Mouse (Mus musculus): ENCODE results near the gene 6030408B16Rik.

6030408B16Rik gene

DNA sequence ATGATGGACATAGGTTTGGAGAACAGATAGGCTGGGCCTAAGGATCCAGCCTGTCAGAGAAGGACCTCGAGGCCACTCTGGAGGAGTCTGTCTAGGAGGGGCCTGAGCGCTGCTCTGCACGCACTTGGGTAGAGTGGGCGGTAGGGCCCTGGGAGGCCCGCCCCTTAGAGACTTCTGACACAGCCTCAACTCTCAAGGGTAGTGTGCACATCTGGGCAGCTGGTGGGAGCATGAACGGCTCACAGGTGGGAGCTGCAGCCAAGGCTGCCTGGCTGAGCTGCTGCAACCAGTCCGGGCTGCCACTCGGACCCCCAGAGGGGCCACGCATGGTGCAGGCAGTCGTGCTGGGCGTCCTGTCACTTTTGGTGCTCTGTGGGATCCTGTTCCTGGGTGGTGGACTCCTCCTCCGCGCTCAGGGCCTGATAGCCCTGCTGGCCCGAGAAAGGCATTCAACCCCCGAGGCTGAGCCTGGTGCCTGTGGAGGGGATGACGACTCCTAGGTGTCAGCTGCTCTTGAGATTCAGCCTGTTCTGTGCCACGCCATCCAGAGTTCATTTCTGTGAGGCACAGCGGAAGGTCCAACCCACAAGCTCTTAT, at the start of gene 6030408B16Rik:
Gene 6030408B16Rik, plus strand, starts transcription at position 188 of the 597 bp plus-strand sequence.
- DNase-seq (ENCODE audit: low spot score in 2 of 2): no peak

DNA sequence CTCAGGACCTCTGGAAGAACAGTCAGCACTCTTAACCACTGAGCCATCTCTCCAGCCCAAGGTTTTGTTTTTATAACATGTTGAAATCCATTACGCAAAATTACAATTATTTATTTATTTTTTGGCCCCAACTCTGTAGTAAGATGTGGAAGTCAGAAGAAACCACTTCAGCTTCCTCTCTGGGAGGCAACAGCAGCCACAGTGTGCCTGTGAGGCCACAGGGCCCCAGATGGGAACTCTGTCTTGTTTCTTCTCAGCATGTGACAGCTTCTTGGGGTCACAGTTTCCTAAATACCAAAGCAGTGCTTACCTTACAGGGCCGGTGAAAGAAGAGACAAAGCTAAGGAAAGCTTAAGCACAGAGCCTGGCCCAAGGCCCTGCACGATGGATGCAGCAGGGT, 49.0 kb upstream of the 6030408B16Rik start:
- no peak for DNase-seq (ENCODE audit: low spot score in 2 of 2)

DNA sequence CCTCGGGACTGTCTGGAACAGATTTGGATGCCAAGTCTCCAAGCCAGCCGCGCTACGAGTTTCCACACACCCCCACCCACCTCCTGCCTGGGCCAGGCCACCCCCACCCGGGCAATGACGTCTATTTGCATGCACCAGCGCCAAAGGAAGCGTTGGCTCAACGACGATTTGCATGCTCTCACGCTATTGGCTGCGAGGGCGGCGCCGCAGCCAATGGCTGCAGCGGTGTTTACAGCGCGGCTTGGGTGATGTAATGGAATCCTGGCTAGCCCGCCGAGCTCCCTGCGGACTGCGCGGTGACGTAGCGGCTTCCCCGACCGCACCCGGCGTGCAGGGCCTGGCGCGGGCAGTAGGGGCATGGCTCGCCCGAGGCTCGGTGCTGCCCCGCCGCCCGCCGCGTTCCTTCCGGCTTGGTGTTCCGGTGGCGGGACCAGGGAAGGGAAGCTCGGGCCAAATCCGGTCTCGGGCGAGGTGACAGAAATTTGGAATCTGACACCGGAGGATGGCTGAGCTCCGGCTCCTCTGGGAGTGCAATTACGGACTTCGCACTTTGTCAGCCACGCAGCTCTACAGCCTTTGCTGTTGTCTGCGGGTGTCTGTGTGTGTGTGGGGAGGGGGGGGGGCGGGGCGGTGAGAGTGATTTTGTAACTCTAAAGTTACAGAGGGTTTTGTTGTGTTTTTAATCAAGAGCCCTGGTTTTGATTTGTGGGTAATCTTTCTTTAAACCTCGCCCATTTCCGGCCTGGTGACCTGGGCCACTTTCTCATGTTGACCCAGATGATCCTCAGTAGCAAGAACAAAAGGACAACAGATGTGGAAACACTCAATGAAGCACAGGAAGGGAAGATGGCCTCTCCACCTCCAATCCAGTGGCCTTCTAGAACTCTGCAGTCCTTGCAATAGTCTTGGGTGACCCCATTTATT, 46.5 kb upstream of the 6030408B16Rik start:
- DNase-seq (ENCODE audit: low spot score in 2 of 2): peak; percentile 79 to 88

DNA sequence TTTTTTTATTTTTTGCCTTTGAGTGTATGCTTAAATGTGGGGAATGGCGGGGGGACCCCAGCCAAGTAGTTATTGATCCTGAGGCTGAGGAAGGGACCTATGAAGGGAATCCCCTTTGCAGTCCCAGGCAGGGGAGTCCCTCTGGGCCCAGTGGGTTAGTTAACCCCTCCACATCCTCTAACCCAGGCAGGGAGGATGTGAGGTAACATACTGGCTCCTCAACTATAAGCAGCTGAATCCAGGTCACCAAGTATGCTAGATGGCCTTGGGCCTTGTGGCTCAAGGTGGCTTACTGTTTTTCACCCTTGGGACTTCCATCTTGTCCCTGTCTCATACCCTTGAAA, 45.9 kb upstream of the 6030408B16Rik start:
- no peak for DNase-seq (ENCODE audit: low spot score in 2 of 2)

DNA sequence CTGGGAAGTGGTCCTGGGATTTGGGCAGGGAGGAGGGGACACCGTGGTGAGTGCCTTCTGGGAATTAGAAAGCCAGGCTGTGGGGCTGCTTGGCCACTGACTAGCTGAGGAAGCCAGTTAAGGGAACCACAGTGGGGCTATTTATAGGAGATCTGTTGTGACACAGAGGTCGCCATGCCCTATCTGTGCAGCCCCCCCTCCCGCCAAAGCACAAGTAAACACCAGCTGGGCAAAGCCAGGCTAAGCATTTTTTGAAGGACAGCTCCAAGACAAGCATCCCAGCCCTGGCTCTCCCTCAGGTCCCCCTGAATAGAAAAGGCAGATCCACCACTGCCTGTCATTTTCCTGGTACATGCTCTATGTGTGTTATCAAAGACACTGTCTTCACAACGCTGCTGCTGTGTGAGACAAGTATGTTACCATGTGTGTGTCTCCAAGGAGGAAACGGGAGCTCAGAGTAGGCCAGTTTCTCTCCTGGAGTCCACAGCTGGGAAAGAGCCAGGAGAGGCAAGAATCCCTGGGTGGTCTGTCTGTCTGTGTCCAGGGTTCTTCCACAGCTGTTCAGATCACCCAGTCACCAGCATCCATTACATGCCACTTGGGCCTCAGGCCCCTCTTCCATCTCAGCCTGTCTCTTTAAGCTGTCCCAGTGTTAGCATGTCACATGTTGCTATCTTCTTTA, 44.8 kb upstream of the 6030408B16Rik start:
- DNase-seq (ENCODE audit: low spot score in 2 of 2): no peak

DNA sequence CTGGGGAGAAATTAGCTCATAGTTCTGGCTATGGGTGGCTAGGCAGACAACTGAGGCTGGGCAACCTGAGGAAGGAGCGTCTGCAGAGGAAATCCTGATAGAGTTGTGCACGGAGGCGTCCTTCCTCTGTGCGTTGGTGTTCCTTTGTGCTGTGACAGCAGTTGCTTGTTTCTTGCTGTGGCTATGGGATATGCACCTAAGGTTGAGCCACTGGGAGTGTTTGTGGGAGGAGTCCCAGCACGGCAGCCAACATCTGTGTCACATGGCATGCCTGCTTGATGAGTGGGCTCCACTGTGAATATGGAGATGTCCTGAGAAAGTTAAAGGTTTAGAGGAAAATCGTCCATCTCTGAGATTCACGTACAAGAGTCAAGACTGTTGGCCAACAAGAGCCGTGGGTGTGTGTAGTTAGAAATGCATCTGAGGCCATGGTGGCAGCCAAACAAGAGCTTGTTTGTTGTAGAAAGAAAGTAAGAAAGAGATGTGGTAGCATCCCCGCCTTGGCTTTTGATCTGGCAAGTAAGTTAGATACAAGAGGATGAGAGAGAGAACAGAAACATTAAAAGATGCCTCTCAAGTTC, 42.7 kb upstream of the 6030408B16Rik start:
- no peak for DNase-seq (ENCODE audit: low spot score in 2 of 2)

DNA sequence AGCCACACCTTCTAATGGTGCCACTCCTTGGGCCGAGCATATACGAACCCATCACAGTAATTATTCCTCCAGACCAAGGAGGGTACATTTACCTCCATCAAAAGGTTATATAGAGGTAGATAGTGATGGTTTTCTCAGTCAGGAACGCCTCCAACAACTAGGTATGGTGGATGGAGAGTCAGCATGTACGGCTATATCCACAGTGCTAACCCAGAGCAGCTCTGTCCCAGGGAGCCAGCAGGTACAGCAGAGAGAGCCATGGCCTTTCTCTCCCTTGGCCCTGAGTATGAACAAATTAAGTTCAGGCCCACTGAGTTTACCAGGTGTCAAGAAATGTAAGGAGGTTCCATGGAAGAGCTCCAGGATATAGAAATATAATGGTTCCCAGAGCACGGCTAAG, 41.1 kb upstream of the 6030408B16Rik start:
- no peak for DNase-seq (ENCODE audit: low spot score in 2 of 2)

DNA sequence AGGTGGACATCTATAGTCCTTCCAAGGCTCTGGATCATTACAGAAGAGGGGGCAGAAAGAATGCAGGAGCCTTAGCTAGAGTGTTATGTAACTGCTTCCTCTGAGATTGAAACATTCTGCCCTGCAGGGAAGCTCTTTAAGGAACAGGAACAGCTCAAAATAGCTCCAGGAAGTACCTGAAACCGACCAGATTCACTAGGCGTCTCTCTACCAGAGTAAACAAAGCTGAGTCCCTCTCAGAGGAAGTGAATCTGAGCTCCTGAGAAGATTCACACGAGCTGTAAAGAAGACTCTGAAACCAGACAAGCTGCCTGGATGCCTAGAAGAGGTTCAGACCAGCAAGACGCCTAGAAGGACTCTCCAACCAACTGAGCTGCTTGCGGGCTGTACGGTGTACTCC, 40.4 kb upstream of the 6030408B16Rik start:
- no peak for DNase-seq (ENCODE audit: low spot score in 2 of 2)

DNA sequence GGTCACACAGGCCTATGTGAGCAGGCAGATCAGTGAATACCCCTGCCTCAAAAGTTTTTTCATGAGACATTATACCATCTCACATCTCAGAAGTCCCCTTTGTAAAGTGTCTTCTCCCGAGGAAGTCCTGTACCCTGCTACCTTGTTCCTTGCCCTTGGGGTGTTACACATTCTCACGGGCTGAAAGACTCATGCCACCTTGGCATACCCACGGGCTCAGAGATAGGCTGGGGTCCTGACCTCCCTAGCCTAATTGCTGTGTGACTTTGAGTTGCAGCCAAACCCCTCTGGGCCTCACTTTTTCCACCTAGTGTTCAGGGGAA, 39.5 kb upstream of the 6030408B16Rik start:
- no peak for DNase-seq (ENCODE audit: low spot score in 2 of 2)

DNA sequence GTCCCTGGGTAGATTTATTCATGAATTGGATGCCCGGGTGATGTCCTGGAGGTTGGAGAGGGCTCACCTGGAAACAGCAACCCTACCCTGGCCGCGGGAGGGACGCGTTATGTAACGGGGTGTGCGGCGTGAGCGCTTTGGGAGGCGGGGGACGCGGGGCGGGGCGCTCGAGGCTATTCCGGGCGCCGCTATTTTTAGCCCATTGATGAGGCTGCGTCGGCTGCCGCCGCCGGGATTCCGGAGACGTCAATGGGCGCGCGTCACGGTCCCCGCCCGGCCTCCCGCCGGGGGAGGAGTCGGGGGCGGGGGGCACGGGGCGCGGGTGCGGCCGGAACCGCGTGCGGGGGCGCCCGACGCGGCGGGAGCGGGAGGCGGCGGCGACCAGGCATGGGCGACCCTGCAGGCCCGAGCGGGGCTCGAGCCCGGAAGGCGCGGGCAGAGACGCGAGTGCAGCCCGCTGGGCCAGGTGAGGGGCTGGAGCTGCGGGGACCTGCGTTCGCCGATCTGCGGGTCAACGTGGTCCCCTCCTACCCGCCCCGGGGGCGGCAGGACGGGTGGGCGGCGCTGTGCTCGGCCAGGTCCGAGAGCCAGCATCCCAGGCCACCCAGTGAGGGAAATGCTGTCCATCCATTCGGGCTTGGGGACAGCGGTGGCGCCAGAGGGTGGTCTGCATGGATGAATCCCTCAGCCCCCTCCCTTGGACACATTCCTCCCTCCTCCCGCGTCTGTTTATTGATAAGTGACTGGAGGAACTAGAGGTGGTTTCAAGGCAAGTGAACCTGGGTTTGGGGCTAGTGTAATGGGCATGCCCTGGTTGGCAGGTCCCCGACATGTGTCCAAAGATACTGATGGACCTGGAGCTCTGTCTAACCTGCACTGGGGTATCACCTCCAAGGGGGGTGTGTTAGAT, 38.9 kb upstream of the 6030408B16Rik start, which contains the start of gene Nr4a1:
Gene Nr4a1, plus strand, starts transcription at position 384 of the 910 bp plus-strand sequence.
- DNase-seq (ENCODE audit: low spot score in 2 of 2): peak in 1 of 2 experiments; percentile 31

DNA sequence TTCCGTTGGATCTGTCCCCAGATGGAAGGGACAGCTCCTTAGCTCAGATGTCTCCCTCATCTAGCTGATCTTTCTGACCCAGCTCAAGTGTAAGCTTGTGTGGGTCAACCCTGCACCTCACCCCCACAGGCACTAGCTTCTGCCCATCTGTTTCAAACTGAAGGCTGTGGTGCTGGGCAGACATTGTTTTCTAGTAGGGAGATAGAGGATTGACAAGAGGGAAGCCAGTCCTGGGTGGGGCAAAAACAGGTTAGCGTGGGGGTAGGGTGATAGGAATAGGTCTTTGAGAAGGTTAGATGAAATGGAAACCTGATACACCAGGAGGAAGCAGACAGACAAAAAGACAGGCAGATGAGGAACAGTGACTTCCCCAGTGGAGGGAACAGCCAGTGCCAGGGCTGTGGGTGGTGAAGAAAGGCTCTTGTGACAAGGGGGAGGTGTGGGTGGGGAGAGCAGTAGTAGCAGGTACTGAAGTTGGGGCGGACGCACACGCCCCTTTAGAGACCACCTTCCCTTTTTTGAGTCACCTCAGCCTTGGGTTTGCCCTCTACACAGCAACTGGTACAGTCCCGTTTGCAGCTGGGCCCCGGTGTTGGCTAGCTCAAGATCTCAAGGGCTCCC, 37.1 kb upstream of the 6030408B16Rik start:
- DNase-seq (ENCODE audit: low spot score in 2 of 2): no peak

DNA sequence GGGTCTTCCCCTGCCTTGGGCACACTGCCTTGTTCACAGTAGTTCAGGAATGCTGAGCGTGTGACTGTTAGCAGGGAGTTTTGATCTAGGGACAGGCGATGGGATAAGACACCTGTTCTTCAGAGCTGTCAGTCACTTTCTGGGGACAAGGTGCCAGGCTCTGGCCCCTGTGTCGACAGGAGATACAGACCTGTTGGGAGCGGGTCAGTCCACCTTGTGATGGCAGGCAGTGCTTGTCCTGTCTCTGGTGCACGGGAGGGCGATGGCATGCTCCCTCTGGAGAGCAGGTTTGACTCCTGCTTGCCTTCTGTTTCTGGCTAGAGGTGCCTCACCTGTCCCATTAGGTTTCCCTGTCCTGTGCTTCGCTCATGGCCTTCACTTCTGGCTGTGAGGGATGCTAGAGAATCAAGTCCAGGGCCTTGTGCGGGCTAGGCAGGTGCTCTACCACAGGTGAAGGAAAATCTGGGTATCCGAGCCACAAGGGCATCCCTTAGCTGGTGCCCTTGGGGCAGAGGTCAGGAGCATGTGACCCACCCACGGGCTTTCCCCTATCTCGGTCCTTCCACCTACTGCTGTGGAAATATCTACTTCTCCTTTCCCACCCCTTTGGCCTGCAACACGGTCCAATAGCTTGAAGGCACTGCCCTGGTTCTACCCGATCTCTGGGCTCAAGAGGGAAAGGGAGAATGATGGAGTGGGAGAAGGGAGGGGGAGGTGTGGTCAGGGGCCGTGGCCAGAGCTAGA, 36.4 kb upstream of the 6030408B16Rik start:
- DNase-seq (ENCODE audit: low spot score in 2 of 2): no peak

DNA sequence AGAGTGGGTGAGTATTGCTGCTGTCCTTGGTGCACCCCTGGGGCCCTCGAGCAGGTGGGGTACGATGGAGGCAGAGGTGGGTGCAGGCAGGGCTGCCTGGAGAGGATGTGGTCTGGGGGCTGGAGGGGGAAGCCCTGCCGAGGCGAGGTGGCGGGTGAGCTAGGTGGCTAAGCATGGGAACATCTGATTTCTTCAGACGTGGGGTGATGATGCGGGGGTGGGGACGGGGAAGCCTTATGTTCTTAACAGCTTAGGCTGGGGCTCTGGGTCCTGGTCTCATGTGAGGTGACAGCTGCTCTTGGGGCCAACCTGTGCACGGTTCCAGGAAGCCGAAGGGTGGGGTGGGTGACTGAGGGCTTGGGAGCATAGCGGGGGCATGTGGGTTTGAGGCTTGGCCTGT, 34.6 kb upstream of the 6030408B16Rik start:
- no peak for DNase-seq (ENCODE audit: low spot score in 2 of 2)

DNA sequence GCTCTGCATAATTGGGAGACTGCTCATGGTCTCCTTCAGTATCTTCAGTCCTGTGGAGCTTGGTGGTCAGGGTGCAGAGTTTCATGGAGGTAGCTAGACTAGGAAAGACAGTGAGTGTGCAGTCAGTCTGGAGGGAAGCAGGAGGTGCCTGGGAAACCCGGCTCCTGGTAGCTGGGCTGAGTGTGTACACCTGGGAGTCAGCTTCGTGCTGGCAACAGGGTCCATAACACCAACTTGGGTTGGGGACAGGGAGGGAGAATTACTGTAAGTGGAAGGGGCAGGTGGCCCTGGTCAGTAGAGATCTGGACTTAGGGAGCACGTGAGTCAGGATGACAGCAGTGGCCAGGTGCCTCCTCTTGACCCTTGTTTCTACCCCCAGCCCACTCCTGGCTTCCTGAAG, 33.1 kb upstream of the 6030408B16Rik start:
- no peak for DNase-seq (ENCODE audit: low spot score in 2 of 2)

DNA sequence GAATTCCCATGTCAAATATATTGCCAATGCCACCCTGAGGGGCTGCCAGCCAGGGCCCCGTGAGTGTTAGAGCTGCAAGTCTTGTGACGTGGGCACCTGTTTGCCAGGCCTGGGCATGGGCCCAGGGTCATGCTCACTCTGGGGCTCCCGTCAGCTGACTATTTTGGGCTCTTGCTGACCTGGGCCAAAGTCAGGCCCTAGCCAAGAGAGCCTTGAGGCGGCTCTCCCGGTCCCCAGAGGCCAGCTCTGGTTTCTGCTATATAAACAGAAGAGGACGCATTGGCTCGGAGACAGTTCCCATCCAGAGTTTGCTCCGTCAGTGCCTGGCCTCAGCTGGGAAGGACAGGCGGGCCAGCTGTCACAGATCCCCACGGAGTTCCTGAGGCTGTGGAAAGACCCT, 32.6 kb upstream of the 6030408B16Rik start:
- DNase-seq (ENCODE audit: low spot score in 2 of 2): no peak

DNA sequence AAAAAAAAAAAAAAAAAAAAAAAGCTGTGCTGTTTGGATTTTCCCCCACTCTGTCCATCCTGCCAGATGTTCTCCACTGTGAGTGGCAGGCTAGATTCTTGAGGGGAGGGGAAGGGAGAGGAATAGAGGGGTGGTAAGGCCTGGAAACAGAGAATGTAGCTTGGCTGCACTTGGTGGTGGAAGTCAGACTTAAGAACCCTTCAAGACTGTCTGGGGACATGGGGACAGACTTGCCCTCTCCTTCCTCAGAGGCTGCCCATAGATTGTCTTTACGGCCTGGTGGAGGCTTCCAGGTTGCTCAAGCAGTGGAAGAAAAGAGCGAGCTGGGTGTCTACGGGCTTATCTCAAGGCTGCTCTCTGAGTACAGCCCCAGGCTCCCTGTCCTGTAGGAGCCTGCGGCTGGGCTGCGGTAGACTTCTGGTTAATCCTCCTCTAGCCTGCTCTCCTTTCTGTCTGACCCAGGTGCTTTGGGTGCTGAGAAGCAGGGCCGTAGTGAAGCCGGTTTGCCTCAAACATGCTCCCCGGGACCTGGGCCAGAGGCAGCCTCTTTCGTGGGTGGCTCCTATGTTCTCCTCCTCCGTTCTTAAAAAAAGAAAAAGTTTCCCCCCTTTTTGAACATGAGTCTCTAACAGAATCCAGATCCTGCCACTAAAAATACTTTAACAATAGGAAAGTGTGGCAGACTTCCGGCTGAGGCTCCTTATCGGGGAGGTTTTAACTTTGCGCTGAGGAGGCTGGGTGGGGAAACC, 32.0 kb upstream of the 6030408B16Rik start:
- no peak for DNase-seq (ENCODE audit: low spot score in 2 of 2)

DNA sequence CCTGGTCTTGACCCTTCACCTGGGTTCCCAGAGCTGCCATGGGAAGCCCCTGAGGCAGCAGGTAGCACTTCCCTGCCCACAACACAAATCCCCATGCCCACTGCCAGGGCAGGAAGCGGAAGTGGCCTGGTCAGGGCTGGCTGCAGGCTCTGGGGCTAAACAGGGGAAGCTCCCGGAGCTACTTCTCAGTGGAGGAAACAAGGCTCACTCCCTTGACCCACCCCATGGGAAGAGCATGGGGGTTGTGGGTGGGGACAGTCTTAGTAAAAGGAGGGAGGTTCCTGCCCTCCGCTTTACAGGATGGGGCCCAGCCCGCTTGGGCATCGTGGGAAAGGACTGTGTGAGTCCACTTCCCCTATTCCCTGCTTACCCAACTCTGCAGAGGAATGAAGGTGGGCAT, 30.5 kb upstream of the 6030408B16Rik start:
- DNase-seq (ENCODE audit: low spot score in 2 of 2): no peak

DNA sequence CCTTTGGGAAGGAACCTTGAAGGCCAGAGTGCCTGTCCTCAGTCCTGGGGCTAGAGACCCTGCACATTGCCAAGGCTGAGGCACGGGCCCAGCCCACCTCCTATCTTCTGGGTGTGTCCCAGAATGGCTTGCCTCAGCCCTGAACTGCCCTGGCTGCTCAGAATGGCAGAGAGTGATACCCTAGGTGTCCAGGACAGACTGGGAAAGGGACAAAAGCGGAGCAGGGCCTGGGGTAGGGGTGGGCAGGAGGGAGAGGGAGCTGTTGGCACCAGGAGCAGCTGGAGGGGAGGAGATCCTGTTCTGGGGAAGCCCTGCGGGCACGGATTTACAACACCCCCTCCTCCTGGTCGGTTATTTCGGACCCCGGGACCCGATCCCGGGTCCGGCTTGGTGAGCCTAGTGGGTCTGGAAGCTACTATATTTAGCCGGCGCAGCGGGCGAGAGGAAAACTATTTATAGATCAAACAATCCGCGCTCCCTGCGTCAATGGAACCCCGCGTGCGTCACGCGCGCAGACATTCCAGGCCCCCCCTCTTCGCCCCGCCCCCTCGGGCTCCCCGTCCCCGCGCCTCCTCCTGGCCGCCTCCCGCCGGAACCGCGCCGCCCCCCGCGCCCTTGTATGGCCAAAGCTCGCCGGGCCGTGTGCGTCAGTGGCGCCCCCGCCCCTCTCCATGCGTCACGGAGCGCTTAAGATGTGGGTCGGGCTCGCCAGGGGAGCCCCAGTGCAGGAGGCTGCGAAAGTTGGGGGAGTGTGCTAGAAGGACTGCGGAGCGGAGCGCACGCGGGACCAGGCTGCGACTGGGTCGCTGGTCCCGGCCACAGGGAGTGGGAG, 26.7 kb upstream of the 6030408B16Rik start:
- DNase-seq (ENCODE audit: low spot score in 2 of 2): peak; percentile 52 to 67
